Mouse (Mus musculus) right cerebral cortex, postnatal 14 days (tissue): ENCODE data around the gene Cr2.
"Not testable (repeated sequence)": the region's sequence is repeated elsewhere in the genome, so short reads cannot be mapped to it uniquely, and the experiment has no call there.

Experiments
- DNase-seq: peaks from one replicate; pipeline ENCODE4 v3.0.0; 2022

The Cr2 gene

DNA sequence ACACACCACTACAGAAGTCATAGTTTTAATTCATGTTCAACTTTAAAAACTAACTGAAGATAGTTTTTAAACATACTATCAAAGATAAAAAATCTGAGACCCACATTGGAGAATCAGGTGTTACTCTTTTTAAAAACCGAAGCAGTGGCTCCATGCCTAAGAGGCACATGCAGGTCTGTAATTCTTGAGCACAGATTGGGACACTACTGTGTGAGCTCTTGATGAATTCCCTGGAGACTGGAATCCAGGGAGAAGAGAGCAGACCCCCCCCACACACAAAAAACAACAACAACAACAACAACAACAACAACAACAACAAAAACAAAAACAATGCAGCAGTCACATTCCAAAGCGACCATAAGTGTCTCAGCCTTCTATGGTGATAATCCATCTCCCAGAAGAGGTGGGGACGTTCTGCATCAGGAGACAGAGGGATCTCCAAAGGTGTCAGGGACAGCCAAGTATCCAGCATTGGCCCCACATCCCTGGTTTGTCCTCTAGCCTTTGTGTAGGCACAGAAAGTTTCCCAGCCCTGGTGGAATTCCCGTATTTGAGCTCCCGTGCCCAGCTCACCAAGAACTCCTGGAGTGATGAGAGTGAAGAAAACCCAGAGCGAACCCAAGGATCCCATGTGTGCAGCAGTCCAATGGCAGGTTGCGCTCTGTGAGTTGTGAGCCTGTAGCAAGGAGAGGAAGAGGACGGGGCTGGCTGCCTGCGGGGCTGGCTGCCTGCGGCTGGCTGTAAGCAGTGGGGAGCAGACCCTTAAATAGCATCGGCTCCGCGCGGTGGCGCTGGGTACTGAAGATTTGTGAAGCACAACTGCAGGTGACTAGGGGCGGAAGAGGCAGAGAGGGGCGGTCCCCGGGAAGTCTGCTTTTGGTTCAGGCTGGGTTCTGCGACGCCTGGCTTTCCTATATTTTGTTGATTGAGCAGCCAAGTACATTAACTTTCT lies at the start of gene Cr2:
Gene Cr2, minus strand, starts transcription at position 737 of the 952 bp plus-strand sequence.
- peak; percentile 74 for DNase-seq

DNA sequence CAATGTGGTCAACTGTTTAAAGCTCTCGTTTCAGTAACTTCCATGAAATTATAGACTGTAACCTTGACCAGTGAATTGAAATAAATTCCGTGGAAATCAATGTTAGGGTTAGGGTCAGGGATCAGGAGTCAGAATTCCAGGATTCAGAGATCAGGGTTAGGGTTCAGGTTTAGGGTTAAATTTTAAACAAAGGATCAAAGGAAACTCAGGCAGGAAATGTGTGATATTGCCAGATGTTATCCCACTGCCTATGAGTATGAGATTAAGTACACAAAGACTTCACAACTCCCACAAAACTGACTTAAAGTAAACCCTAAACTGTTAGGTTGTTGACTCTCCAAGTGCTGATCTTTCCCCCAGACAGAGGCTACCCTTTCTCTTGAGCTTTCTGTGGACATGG lies 45.3 kb upstream of the Cr2 start:
- no peak for DNase-seq

DNA sequence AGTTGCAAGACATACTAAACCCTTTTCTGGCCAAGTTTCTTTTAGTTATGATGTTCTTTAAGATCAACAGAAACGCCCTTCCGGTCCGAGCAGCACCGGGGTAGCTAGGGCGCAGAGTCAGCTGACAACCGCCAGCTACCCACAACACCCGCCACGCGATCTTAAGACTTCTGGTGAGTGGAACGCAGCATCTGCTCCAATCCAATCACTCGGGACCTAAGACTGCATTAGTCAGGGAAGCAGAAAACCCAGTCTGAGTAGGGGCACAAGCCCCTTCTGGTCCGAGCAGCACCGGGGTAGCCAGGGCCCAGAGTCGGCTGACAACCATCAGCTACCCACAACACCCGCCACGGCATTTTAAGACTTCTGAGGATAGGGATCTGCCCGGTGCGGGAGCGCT lies 36.3 kb upstream of the Cr2 start:
- not testable (repeated sequence) for DNase-seq

DNA sequence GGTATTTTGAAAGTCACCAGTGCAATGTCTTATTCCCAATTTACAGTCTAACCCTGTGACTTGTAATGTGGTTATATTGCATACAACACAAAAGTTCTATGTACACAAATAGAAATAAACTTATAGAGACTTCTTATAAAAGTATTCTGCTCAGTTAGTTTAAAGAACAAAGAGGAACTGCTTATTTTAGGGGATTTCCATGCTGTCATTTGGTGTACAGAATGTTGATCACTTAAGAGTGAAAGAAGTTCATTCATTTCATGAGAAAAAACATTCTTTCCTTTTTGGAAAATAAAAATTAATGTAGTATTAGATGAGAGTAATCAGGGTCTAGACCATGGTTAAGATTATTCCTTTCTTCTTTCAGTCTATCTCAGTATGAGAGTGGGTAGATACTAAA lies 8.2 kb upstream of the Cr2 start:
- DNase-seq = no peak

DNA sequence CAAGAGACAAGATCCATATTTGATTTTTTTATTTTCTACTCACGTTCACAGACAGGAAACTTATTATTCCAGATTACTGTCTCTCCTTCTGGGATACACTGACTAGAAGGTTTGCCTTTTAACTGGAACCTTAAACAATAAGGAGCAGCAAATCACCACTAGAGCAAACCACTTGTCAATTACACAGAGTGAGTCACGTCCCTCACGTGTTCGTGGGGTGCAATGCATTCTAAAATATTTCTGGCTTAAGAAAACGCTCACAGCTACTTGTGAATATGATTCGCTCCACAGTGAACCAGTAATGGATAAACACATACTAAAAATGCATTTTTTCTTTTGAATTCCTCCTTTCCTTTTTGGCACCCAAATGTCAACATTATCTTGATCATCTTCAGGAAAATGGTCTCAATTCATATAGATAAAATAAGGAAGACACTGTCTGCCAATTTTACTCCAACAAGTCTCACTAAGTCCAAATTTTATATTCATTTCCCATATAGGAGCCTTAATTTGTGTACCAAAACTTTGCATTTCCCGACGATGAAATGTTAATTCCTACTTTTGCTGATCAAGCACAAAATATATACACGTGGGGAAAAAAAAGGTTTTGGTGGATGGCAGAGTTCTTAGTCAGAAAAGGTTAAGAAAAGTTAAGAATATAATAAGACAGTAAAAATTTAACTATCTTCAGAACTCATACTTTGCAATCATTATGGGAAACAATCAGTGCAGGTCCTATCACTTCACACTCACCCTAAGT lies 11.3 kb downstream of the Cr2 start:
- no peak for DNase-seq

DNA sequence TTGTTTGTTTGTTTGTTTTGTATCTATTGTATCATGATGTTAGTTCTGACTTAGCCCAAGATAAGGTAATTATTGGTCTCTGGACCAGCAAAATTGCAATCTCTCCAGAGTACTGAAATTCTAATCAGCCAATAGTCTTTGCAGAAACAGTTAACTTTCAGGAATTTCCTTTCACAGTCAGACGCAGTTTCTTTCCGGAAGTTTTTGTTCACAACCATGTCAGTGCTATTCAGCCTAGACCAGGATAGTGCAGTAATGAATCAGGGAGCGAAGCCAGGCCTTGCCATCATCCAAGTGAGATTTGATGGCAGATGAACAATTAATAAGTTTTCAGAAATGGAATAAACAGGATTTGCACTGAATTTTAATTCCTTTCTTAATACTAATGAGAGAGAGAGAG lies 44.4 kb downstream of the Cr2 start:
- DNase-seq = no peak

DNA sequence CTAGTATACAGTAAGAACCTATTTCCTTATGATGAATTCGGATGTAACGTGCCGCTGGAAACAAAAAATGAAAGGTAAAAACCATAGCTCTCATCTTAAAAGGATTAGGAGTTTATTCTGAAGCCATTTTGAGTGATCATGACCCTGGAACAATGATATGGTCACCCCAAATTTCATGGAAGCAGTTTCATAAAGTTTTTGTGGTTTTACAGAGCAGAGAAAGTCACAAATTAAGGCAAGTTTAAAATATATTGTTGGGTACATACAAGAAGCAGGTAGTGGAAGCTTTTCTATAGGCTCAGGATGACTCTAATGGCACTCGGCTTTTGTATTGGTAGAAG lies 44.9 kb downstream of the Cr2 start:
- no peak for DNase-seq

DNA sequence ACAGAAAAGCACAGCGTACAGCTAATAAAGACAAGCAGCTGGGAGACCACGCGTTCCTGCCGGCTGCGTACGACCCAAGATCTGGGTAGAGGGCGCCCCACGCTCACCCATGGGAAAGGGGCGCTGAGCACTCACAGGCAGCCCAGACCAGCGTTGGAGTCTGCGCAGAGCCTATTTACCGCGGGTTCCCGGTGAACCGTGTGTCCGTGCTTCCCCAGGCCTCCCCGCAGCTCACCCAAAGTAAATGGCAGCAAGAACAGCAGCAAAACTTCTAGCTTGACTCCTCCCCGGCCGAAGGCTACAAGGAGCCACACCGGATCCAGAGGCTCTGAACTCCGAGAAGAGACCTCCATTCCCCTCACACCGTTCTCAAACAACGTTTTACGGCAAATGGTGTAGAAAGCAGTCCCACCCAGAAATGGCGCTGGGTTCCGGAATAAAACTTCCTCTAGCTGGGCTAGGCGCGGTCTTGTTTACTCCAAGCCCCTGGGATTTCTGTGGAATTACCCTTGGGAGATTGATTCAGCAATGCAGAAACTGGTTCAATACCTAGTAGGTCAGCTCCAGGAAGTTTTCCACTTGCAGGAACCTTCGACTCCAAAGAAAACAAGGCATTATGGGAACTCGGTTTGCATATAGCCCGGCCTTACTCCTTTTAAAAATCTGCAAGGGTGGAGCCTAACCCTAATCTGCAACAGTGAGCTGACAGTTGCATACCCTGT lies 45.4 kb downstream of the Cr2 start, which contains the start of gene Cr1l:
Gene Cr1l, minus strand, starts transcription at position 634 of the 722 bp plus-strand sequence.
- DNase-seq = peak; percentile 85

DNA sequence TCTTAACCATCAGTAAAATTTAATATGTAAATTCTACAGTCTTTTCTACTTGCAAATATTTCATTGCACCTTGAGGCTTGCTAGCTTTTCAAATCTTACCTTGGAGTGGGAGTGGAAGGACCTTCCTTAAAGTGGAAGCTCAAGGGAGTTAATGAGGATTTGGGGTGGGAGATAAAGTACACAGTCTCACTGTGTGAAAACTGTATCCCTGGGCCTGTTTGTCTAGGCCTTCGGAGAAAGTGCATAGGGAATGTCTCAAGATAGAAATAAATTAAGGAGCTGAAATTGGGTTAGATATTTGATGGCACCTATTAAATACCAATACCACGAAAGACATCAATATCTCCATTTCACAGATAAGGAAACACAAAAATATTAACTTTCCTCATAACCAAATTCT lies 46.0 kb downstream of the Cr2 start:
- DNase-seq = no peak

DNA sequence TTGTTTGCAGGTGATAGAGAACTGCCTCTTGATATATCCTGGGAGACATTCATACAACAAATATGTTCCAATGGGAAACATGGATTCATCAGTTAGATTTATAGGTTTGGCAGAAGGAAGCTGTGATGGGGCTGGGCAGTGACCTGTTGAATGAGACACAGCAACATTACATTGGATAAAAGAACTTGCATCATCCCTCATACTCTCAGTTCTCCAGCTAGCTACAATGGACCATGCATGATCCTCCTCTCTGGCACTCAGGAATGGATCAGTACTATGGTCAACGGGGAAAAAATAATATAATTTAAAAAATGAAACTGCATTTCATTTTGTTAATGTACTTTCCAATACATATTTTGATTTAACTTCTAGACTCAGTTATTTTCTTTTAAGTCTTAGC lies 46.6 kb downstream of the Cr2 start:
- DNase-seq = no peak

DNA sequence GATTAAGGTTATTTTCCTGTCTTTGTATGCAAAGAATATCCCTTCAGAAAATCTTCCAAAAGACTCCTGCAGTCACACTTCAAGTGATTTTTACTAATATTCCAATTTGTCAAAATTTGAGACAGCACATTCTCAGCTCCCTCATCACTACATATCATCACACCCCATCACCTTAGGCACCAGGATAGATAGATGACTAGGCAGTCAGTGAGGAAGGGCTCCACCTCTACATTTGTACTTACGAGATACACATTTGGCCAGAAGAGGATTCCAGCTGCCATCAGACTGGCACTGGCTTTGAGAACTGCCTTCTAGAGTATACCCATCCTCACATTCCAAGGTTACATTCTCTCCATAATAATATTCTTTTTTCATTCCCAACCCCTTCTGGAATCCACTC lies 62.1 kb downstream of the Cr2 start:
- DNase-seq = no peak

DNA sequence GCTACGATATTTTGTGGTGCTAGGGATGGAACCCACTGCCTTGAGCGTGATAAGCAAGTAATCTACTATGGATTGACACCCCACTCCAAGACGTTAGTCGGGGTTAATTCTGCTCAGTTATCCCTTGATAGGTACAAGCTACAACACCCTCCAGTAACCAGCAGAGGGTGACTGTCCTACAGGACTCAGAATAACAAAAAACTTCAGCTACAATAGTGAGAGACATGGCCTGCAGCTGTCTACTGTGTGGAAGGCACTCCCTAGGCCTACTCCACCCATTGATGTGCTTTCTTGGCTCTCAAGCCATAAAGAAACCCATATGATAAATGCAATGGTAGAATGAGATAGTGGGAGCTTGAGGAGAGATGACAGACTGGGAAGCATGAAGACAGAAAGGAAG lies 62.9 kb downstream of the Cr2 start:
- DNase-seq = no peak

DNA sequence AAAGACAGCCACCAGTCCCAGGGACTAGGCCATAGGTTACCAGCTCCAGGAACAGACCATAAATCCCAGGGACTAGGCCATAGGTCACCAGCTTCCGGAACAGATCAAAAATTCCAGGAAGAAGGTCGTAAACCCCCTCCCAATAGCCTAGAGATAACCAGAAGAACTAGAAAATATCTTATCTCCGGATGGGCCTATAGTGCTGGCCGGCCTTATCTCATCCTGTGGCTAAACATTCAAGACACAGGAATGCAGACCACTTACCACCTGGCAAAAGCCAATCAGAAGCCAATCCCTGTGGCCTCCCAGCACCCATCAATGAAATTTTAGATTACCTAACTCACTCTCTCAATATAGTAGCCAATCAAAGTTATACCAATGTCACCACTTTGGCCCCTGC lies 75.8 kb downstream of the Cr2 start:
- no peak for DNase-seq

DNA sequence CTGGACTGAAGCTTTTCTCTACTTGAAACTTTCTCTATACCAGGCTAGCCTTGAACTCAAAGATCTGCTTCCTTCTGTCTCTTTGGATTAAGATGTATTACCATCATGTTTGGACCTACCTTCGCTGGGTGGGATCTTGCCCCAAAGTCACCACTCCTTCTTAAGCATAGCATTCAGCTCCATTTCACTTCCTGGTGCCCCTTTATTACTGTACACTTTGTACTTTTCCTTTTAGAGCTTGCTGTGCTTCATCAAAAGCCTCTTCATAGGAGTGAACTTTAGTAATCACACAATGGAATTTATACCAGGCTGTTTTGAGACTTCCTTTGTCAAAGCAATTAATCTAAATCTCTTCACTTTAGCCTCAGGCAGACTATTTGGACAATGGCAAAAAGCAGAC lies 78.5 kb downstream of the Cr2 start:
- no peak for DNase-seq

DNA sequence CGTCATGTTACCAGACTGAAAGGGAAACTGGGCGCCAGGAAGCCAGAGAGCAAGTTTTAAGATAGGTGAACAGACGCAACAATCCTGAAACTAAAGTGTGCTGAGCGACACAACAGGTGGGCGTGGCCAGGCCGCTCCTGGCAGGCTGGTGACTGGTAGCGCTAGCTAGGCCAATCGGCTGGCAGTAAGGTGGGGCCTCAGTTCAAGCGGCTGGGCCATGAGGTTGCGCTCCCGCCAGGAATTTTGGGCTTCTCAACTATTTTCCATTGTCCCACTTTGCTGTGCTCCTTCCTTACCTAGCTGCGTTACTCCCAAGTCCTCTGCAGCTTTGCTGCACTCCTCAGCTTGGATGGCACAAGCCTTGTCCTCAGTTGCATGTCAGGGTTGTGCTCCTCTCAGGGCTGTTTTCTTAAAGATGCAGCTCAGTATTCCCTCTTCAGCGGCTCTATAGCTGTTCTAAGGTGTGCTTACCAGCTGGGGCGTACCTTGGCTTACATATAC lies 84.2 kb downstream of the Cr2 start, which contains the start of gene Cd46:
Gene Cd46, minus strand, starts transcription at position 30 of the 501 bp plus-strand sequence.
- peak; percentile 10 for DNase-seq

DNA sequence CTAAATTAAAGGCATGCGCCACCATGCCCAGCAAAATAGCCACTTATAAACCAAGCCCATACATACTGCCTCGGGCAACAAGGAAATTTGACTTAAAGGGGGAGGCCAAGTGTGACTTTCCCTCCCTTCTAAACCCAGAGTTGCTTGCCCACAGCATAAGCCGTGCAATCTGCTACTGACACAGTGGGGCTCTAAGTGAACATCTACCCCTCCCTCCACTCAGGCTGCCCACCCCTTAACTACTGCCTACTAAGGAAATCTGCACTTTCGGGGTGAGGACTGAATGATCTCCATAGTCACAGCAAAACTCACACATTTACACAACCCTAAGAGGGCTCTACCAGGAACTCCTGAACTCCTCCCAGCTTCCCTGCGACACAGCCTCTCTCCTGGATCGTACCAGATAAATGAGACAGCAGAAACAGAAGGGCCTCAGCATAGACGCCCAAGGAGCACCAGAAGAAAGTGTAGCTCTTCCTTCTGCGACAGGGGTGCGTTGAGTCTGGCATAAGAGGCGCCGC lies 84.8 kb downstream of the Cr2 start:
- DNase-seq = no peak
